Comparison of ENCODE assay signal across 19 mouse cellular contexts in the genomic region with DNA sequence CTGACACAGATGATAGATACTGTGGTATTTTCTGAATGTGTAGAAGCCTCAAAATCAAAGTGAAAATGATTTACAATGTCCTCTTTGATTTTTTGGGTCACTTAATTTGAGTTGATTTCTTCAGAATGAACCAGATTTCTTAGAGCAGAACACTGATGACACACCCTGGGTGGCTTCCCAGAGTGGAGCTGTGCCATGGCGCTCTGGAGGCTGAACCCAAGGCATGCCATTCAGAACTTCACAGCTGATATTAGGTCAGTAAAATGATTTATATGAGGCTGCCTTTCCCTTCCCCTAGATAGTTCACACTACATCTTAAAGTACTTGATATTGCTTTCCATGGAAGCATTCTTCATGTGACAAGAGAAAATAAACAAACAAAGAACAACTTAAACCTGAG. TPM values are rescaled to one million over a fixed set of nuclear protein-coding genes. Genes with fewer than 3 reads are reported as not detected.
DNase-seq lines count a peak whose midpoint lies in the region; ATAC-seq and TF ChIP-seq lines count a peak whose summit lies in the region.
"Had no signal": no experiment of that assay in that cellular context is flagged by ENCODE, and none has a peak within 500 bp of the region (broad histone marks: within the 10 kb centered on the region; RNA-seq: fewer than 3 reads in every experiment).

No protein-coding gene starts in this region.

- no peak for TF ChIP-seq CTCF in Patski (IDR thresholded peaks at IDR 0.05)

- intact Hi-C loops in heart, postnatal 14 days (cut with DNase I) = no loop called here

- POLR2A ChIA-PET in Patski (lab: Charles Lee) = interaction anchor here (0.6 kb wide), 1 partner anchor 55 kb away, joined by 3 read pairs; no protein-coding TSS in a partner anchor

- CTCF ChIA-PET in Patski (lab: Charles Lee) = no interaction called here

- in situ Hi-C loops in Patski (cut with MboI; ENCODE audit: low pct_unique_long_range_greater_than_20kb) = no loop called here

- DNase-seq in heart, postnatal 14 days = peak; percentile 20 to 30
- DNase-seq in heart, adult 8-10 months (ENCODE audit: low spot score) = no peak
- peak; percentile 89 for DNase-seq in Muller cell, postnatal 12 days (ENCODE audit: inconsistent ontology term)
- no peak for DNase-seq in Patski (ENCODE audit: low read depth, low spot score)
- peak; percentile 10 for DNase-seq in gastrocnemius, postnatal 10 days
- DNase-seq in left cerebral cortex, adult 11 months (ENCODE audit: low spot score) = no peak
- no peak for DNase-seq in frontal cortex, adult 2 months (ENCODE audit: extremely low spot score in 1 of 2, low spot score in 1 of 2)
- DNase-seq: cerebellum, adult 9-11 months; forebrain, postnatal 0 days; kidney, adult 11 months; layer of hippocampus, adult 9-11 months; left cerebral cortex, postnatal 4 days; thymus, postnatal 25 days had no signal

- peak; percentile 58 for ATAC-seq in Patski
- ATAC-seq: forebrain, postnatal 0 days had no signal

- H3K27me3 ChIP-seq in Patski = no peaks in the 10 kb centered on the region
- H3K27me3 ChIP-seq: limb, embryonic 15.5 days; lung, embryonic 15.5 days; midbrain, embryonic 12.5 days; stomach, embryonic 15.5 days had no signal

RNA-seq across cellular contexts. Expression of a gene that starts 23.0 kb away (rescaled TPM):
- total RNA-seq in heart, postnatal 14 days (2021) = 1 to 10 TPM; 3.0 to 3.3 TPM
- total RNA-seq in heart, adult 8-10 months (2022) = 1 to 10 TPM in 2 of 4 experiments, under 1 TPM in 2; 0.63 to 1.6 (median 0.97) TPM
- 35.4 TPM for polyA plus RNA-seq in Patski (2021)
- total RNA-seq in gastrocnemius, postnatal 10 days (2021) = 1 to 10 TPM; 5.1 to 5.8 TPM
- polyA plus RNA-seq in frontal cortex, adult 2 months (2012; rRNA removed) = 3.5 and 4.0 TPM in 2 replicates
- total RNA-seq: MEL; neutrophil, adult 5-6 weeks had no signal

Comparison
In these comparisons a context has a peak if more than half of its experiments do, and no peak if none do; other contexts are left out.
1. DNase-seq: peak in heart, postnatal 14 days (2 of 2), Muller cell, postnatal 12 days (single experiment) and gastrocnemius, postnatal 10 days (single experiment); none in heart, adult 8-10 months (single experiment), Patski (single experiment), left cerebral cortex, adult 11 months (single experiment) and frontal cortex, adult 2 months (0 of 2).